Mouse (Mus musculus): ENCODE results near the gene Nxn.

GRCm38 (mm10) chr11:76337764-76338163 lies 61.2 kb downstream of the Nxn start:
- no peak for TF ChIP-seq CTCF (IDR thresholded peaks at IDR 0.05; ENCODE audit: low read depth)
- no peak for TF ChIP-seq EP300 (IDR thresholded peaks at IDR 0.05; ENCODE audit: low read depth)
